Mouse (Mus musculus): ENCODE measurements at regions not wholly inside any gene's neighbourhood (a gene's known extent, or its start where the extent isn't known, plus 50 kb on each side); places are given as distances from the start of the nearest gene placed in this dataset.

GRCm38 (mm10) chr15:96521125-96521455, 60.4 kb upstream of the Scaf11 start:
- no peak for DNase-seq (ENCODE audit: low read depth)

GRCm38 (mm10) chr15:96520412-96521124, 59.9 kb upstream of the Scaf11 start:
- peak; percentile 78 for DNase-seq (ENCODE audit: low read depth)

GRCm38 (mm10) chr15:96518156-96518555, 57.5 kb upstream of the Scaf11 start:
- peak; percentile 15 for DNase-seq (ENCODE audit: low read depth)

- peak; percentile 13 for DNase-seq (ENCODE audit: low read depth)
These were observed 55.0 kb upstream of the Scaf11 start for GRCm38 (mm10) chr15:96515620-96516019.

- peak; percentile 55 for DNase-seq (ENCODE audit: low read depth)
These were observed 52.0 kb upstream of the Scaf11 start for GRCm38 (mm10) chr15:96512636-96513035.

All from 416B (cell line).